Mouse (Mus musculus) erythroblast, adult 5-6 weeks (primary cell): ENCODE results near the gene Rsl24d1. TPM values are rescaled to one million over a fixed set of nuclear protein-coding genes. Genes with fewer than 3 reads are reported as not detected.
"Not testable (repeated sequence)": the region's sequence is repeated elsewhere in the genome, so short reads cannot be mapped to it uniquely, and the experiment has no call there.

Experiments used
- ATAC-seq: replicated peaks from 2 replicates; pipeline ENCODE4 v1.8.0; 2016; ENCODE audit warnings: moderate number of reproducible peaks, mild to moderate bottlenecking, moderate TSS enrichment, inconsistent platforms; ENCODE audit not compliant: poor library complexity, low FRiP score, severe bottlenecking
- total RNA-seq, 2 experiments: library from RNA; stranded (forward) in 1 of 2; stranded (reverse) in 1 of 2; fragments of 150-400 nt in 1 of 2; fragments of 200-764, 138-1000 nt in 1 of 2; gene quantifications; 2 replicates each; pipeline versions ENCODE4 v1.2.3 to v1.2.4; 2015 to 2017; ENCODE audit warnings: low replicate concordance in 2 of 2

The Rsl24d1 gene
- total RNA-seq, 2 experiments from 2014 or later = 13.4 to 18.3 TPM

- no peak for ATAC-seq
Observed at GRCm38 (mm10) chr9:73097898-73098297, 15.3 kb upstream of the Rsl24d1 start.

DNA sequence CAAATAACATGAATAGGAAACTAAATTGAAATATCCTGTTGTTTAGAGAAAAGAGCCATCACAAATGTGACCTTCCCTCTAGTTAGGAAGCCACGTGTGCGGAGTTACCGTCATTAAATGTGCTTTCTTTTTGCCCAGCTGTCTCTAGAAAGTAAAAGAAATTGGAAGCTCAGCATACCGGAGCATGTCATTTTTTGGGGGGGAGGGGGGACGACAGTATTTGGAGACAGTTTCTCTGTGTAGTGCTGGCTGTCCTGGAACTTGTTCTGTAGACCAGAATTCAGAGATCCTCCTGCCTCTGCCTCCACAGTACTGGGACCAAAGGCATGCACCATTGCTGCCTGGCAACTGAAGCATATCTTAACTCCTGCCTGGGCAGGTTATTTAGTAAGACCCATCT lies 11.7 kb upstream of the Rsl24d1 start, which contains the start of gene Khdc3:
Gene Khdc3, plus strand, starts transcription at position 301 of the 400 bp plus-strand sequence.
- ATAC-seq = no peak

- no peak for ATAC-seq
Observed at GRCm38 (mm10) chr9:73102181-73102580, 11.0 kb upstream of the Rsl24d1 start, which contains the start of gene Gm20509. Gm20509 (plus strand) TSS chr9:73102470.

DNA sequence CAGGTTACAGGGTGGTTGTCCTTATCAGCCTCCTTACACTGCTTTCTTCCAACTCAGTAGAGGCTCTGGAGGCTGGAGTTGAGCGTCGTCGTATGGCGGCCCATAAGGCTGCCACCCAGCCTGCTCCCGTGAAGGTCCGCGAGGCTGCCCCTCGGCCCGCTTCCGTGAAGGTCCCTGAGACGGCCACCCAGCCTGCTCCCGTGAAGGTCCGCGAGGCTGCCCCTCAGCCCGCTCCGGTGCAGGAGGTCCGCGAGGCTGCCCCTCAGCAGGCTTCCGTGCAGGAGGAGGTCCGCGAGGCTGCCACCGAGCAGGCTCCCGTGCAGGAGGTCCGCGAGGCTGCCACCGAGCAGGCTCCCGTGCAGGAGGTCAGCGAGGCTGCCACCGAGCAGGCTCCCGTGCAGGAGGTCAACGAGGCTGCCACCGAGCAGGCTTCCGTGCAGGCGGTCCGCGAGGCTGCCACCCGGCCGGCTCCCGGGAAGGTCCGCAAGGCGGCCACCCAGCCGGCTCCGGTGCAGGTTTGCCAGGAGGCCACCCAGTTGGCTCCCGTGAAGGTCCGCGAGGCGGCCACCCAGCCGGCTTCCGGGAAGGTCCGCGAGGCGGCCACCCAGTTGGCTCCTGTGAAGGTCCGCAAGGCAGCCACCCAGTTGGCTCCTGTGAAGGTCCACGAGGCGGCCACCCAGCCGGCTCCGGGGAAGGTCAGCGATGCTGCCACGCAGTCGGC lies 9.9 kb upstream of the Rsl24d1 start:
- no peak for ATAC-seq

- no peak for ATAC-seq
Observed at GRCm38 (mm10) chr9:73103880-73104198, 9.4 kb upstream of the Rsl24d1 start.

- ATAC-seq = no peak
Observed at GRCm38 (mm10) chr9:73105141-73105540, 8.1 kb upstream of the Rsl24d1 start.

DNA sequence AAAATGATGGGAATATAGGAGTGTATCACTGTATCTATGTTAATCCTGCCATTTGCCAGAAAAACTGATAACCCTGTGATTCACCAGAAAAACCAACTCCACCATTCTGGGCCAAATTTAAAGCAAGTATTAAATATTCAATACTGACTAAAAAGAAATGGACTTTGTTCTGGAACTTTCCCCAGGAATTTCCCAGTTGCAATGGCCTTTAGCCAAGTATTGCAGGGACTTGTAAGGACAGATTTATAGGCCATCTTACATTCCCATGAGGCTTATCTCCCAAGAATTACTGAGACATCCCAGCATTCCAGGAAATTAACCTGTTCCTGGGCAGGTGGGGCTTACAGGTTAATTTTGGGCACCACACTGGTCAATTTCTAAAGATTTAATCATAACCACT lies 7.5 kb upstream of the Rsl24d1 start:
- ATAC-seq = no peak

- ATAC-seq = not testable (repeated sequence)
Observed at GRCm38 (mm10) chr9:73116704-73117103, 3.5 kb downstream of the Rsl24d1 start.

GRCm38 (mm10) chr9:73118012-73118411 lies 4.8 kb downstream of the Rsl24d1 start:
- ATAC-seq = no peak

GRCm38 (mm10) chr9:73121735-73122134 lies 8.5 kb downstream of the Rsl24d1 start:
- ATAC-seq = no peak

DNA sequence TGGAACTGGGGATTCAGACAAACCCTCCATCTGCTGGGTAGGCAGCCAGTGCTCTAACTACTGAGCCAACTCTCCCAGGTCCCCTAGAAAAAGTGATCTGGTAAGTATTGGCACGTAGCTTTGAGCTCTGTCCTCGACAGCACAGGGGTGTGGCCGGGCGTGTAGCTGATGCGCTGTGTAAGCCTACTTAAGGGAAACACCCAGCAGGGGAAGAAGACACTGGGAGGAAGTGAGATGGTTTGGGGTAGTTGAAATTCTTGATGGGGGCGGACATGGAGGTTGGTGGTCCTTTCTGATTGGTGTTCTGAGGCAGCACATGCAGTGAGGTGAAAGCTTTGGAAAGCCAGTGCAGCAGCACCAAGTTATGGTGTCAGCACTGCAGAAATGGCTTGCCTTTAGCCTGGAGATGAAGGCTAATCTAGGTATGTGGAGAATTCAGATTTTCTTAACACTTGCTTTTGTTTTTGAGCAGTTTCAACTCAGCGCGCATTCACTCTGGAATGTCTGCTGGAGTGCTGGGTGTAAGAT lies 11.9 kb downstream of the Rsl24d1 start:
- no peak for ATAC-seq

GRCm38 (mm10) chr9:73127457-73127856 lies 14.2 kb downstream of the Rsl24d1 start:
- no peak for ATAC-seq

DNA sequence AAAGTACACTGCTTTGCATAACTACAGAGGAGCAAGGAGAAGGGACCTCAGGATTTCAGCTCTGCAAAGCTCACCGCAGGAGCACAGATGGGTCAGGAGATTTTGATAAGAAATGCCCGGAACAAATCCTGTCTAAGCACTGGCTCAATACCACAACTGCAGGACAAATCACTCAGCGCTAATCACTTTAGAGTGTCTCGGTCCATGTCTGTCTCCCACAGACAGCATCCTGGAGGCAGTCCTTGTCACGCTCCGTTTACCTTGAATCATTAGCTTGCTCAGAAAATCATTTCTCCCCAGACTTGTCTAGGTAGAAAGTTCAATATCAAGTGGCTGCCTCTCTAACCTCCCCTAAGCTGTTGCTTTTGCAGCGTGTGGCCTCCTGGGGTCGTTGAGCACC lies 16.6 kb downstream of the Rsl24d1 start:
- no peak for ATAC-seq

GRCm38 (mm10) chr9:73130529-73130928 lies 17.3 kb downstream of the Rsl24d1 start:
- no peak for ATAC-seq

GRCm38 (mm10) chr9:73137341-73137886 lies 24.2 kb downstream of the Rsl24d1 start:
- no peak for ATAC-seq

- no peak for ATAC-seq
Observed at GRCm38 (mm10) chr9:73154347-73154746, 41.1 kb downstream of the Rsl24d1 start.

DNA sequence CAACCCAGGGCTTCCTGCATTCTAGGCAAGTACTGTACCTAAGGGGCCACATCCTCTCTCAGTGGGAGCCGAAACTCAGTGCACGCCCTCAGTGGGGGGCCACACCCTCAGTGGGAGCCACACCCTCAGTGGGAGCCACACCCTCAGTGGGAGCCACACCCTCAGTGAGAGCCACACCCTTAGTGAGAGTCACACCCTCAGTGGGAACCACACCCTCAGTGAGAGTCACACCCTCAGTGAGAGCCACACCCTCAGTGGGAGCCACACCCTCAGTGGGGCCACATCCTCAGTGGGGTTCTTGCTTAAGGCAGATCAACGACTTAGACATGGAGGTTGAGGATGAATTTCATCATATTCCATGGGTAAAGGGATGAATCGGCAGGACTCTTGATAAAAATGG lies 44.7 kb downstream of the Rsl24d1 start:
- ATAC-seq = no peak

DNA sequence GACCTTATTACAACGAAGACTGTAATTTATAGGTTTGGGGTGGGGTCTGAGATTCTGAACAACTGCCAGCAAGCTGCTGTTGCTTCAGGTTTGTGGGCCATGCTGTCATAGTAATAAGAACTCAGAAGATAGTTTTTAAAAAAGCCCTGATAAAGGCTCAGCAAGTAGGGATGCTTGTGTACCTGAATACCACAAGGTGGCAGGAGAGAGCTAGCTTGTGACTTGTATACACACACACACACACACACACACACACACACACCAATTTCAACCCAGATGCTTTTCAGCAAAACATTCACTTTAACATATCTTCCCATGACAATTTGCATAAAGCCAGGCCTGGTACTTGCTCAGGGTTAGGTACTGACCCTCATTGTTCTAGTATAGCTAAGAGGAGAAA lies 46.0 kb downstream of the Rsl24d1 start:
- ATAC-seq = no peak

DNA sequence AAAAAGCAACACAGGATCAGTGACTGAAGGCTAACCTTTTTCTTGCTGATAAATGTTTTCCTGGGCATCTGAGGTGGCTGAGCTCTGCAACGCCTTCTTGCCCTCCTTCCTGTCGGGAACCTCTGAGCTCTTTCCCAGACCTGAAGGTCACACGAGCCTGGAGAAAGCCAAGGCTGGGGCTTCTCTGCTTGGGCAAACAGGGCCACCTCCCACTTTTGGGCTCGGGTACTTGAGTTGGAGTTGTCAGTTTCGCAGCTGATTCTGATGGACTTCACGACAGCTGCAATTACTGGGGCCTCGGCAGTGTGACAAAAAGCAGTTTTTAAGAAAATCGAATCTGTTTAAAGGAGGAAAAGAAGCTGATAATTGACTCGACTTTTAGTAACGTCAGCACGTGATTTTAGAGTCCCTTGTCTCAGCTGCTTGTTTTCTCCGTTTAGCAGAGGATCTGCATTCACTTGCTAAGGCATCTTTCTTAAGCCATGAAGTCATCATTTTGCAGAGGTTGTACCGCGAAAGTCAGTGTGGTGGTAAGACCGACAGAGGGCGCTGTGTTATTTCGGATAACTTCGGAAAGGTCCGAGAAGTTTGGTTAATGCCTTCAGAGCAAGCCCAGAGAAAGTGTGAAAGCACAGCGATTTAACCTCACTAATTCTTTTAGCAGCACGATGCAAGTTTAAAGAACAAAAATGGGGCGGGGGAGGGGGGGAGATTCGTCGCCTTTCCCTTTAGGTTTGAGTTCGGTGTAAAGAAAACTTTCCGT lies 49.5 kb downstream of the Rsl24d1 start:
- no peak for ATAC-seq

GRCm38 (mm10) chr9:73165631-73166030 lies 52.4 kb downstream of the Rsl24d1 start:
- no peak for ATAC-seq
